Mouse (Mus musculus): ENCODE data around the gene Itpr1. TPM values are rescaled to one million over a fixed set of nuclear protein-coding genes. Genes with fewer than 3 reads are reported as not detected.

Gene Itpr1
- polyA plus RNA-seq, 1 experiment from 2014 or later, result 4.0 TPM

DNA sequence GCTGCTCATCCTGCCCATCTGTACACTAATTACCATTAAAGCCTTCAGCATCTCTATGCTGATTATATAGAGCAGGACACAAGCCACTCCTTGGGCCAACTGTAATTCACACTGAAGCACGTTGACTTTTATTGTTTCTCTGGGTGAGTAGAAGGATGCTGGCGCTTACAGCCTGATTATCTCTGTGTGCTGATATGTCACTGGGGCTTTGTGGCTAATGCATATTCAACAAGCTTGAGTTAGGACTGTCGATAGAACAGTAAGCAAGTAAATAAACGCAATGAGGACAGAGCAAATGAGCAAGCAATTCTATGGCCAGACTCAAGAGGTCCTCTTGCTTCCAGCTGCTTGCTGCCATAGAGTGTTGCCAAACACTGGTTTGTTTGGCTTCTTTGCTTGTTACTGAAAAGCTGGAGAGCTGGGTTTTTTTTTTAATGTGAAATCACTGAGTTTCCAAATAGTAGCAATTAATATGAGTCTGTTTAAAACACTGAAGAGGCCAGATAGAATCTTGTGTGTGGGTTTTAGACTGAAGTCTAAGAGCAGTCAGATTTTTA lies 103.5 kb downstream of the Itpr1 start:
- H3K27me3 ChIP-seq (ENCODE audit: control insufficient read depth, insufficient read depth, low read length), result no peaks in the 10 kb centered on the region
- DNase-seq (ENCODE audit: low spot score) (no peak), ATAC-seq (ENCODE audit: low FRiP score, low TSS enrichment) (no peak)
- no peaks in the 10 kb centered on the region for H3K9me3 ChIP-seq (ENCODE audit: control insufficient read depth, low read length)
- no peak overlapping the region for H3K4me2 ChIP-seq (replicated peaks; ENCODE audit: low read depth)
- H3K27ac ChIP-seq (replicated peaks), result no peak overlapping the region
- TF ChIP-seq EP300 (optimal IDR thresholded peaks at IDR 0.05) (no peak), CTCF (IDR thresholded peaks at IDR 0.05; ENCODE audit: low read depth) (peak; percentile 27; the same call in 1 of the 2 replicates)
- H3K36me3 ChIP-seq (ENCODE audit: control insufficient read depth, insufficient read depth, low read length), result no peaks in the 10 kb centered on the region
- no peaks in the 10 kb centered on the region for H3K4me1 ChIP-seq (replicated peaks; ENCODE audit: control insufficient read depth, insufficient read depth)
- no peak overlapping the region for H3K9ac ChIP-seq (ENCODE audit: low read length)
- no peak overlapping the region for H3K4me3 ChIP-seq (ENCODE audit: low read depth, low read length)
- 54% methylated on average over 4 of the region's 4 CpGs for WGBS

DNA sequence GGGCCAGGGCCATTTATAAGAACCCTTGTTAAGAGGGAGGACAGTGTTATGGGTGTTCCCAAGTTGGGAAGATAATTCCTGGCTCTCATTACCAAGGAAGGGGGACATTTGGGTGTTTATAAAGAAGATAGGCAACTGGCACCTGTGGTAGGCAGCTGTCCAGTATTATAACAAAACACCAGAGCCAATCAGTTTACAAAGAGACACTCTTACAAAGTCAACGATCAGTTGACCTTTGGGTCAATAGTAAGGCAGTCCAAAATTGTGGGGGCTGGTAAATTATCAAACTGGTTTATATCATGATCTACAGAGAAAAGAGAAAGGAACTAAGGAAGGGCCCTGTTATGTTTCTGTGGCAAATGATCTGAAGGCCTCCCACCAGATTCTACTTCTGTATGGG lies 104.1 kb downstream of the Itpr1 start:
- 60% methylated on average over 1 of the region's 1 CpGs for WGBS
- Histone ChIP-seq H3K9me3 (ENCODE audit: control insufficient read depth, low read length) (no peaks in the 10 kb centered on the region), H3K4me3 (ENCODE audit: low read depth, low read length) (no peak overlapping the region), H3K9ac (ENCODE audit: low read length) (no peak overlapping the region), H3K27ac (replicated peaks) (no peak overlapping the region), H3K27me3 (ENCODE audit: control insufficient read depth, insufficient read depth, low read length) (no peaks in the 10 kb centered on the region), H3K4me1 (replicated peaks; ENCODE audit: control insufficient read depth, insufficient read depth) (no peaks in the 10 kb centered on the region), H3K4me2 (replicated peaks; ENCODE audit: low read depth) (no peak overlapping the region), H3K36me3 (ENCODE audit: control insufficient read depth, insufficient read depth, low read length) (no peaks in the 10 kb centered on the region)
- DNase-seq (ENCODE audit: low spot score) (no peak), ATAC-seq (ENCODE audit: low FRiP score, low TSS enrichment) (no peak)
- TF ChIP-seq EP300 (optimal IDR thresholded peaks at IDR 0.05) (no peak), CTCF (IDR thresholded peaks at IDR 0.05; ENCODE audit: low read depth) (no peak)

DNA sequence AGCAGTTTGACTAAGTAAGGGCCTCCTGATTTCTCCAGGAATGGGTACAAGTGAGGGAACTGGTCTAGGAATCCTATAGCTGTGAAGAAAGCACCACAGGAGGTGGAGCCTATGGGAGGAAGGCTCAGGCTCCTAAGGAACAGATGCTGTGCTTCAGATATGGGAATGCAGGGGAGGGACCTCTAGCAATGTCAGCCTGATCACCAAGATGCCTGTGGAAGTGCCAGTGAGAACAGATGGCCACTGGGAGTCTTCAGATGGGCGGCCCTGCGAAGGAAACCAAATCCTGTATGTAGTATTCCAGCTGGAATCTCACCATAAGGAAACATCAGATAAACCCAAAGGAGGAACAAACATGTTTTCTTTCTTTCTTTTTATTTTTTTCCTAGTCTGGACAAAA lies 108.8 kb downstream of the Itpr1 start:
- no peak overlapping the region for H3K4me3 ChIP-seq (ENCODE audit: low read depth, low read length)
- no peaks in the 10 kb centered on the region for H3K36me3 ChIP-seq (ENCODE audit: control insufficient read depth, insufficient read depth, low read length)
- TF ChIP-seq CTCF (IDR thresholded peaks at IDR 0.05; ENCODE audit: low read depth), result no peak
- no peak for TF ChIP-seq EP300 (optimal IDR thresholded peaks at IDR 0.05)
- H3K4me2 ChIP-seq (replicated peaks; ENCODE audit: low read depth), result no peak overlapping the region
- ATAC-seq (ENCODE audit: low FRiP score, low TSS enrichment) (no peak), DNase-seq (ENCODE audit: low spot score) (no peak)
- no peak overlapping the region for H3K27ac ChIP-seq (replicated peaks)
- no peaks in the 10 kb centered on the region for H3K4me1 ChIP-seq (replicated peaks; ENCODE audit: control insufficient read depth, insufficient read depth)
- H3K9ac ChIP-seq (ENCODE audit: low read length), result no peak overlapping the region
- WGBS, result 50% methylated on average over 2 of the region's 2 CpGs
- H3K9me3 ChIP-seq (ENCODE audit: control insufficient read depth, low read length), result no peaks in the 10 kb centered on the region
- no peaks in the 10 kb centered on the region for H3K27me3 ChIP-seq (ENCODE audit: control insufficient read depth, insufficient read depth, low read length)

DNA sequence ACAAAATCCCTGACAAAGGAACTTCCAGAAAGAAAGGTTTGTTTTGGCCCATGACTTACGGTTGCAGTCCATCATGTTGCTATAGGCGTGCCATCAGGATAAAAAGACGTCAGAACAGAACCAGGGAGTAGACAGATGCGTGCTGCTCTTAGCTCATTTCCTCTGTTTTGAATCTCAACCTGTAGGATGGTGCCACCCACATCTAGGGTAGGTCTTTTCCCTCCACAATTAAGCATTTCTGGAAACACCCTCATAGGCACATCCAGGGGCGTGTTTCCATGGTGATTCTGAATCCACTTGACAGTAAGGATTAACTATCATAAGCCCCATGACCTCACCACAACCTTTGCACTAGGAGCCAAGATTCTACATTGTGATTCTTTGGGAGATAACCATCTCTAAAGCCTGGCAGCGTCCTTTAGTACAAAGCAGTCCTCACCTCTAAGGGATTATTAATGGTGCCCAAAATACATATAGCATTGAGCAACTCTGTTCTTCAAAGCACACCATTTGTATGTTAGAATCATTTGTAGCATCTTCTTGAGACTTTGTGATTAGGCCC lies 111.6 kb downstream of the Itpr1 start:
- no peaks in the 10 kb centered on the region for H3K36me3 ChIP-seq (ENCODE audit: control insufficient read depth, insufficient read depth, low read length)
- ATAC-seq (ENCODE audit: low FRiP score, low TSS enrichment) (no peak), DNase-seq (ENCODE audit: low spot score) (no peak)
- H3K4me2 ChIP-seq (replicated peaks; ENCODE audit: low read depth), result no peak overlapping the region
- H3K4me1 ChIP-seq (replicated peaks; ENCODE audit: control insufficient read depth, insufficient read depth), result no peaks in the 10 kb centered on the region
- H3K9me3 ChIP-seq (ENCODE audit: control insufficient read depth, low read length), result no peaks in the 10 kb centered on the region
- no peak overlapping the region for H3K4me3 ChIP-seq (ENCODE audit: low read depth, low read length)
- no peaks in the 10 kb centered on the region for H3K27me3 ChIP-seq (ENCODE audit: control insufficient read depth, insufficient read depth, low read length)
- no peak overlapping the region for H3K9ac ChIP-seq (ENCODE audit: low read length)
- TF ChIP-seq EP300 (optimal IDR thresholded peaks at IDR 0.05), result no peak
- no peak for TF ChIP-seq CTCF (IDR thresholded peaks at IDR 0.05; ENCODE audit: low read depth)
- no peak overlapping the region for H3K27ac ChIP-seq (replicated peaks)
- WGBS, result 74% methylated on average over 6 of the region's 6 CpGs

DNA sequence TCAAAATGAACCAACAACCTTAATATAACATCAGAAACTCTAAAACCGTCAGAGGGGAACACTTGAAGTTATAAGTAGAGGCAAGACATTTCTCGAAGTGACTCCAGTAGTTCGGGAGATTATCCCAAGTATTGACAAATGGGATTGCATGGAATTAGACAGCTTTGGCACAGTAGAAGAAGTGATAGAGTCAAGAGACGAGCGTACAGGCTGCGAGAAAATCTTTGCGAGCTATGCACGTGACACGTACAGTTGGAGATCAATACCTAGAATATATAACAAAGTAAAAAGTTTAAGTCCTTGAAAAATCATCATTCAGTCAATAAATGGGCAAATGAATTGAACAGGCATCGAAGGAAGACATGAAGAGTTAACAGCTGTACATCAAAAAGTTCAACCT lies 112.5 kb downstream of the Itpr1 start:
- H3K27me3 ChIP-seq (ENCODE audit: control insufficient read depth, insufficient read depth, low read length), result no peaks in the 10 kb centered on the region
- WGBS, result 91% methylated on average over 10 of the region's 10 CpGs
- H3K9ac ChIP-seq (ENCODE audit: low read length), result no peak overlapping the region
- H3K4me1 ChIP-seq (replicated peaks; ENCODE audit: control insufficient read depth, insufficient read depth), result no peaks in the 10 kb centered on the region
- DNase-seq (ENCODE audit: low spot score) (no peak), ATAC-seq (ENCODE audit: low FRiP score, low TSS enrichment) (no peak)
- no peaks in the 10 kb centered on the region for H3K36me3 ChIP-seq (ENCODE audit: control insufficient read depth, insufficient read depth, low read length)
- H3K9me3 ChIP-seq (ENCODE audit: control insufficient read depth, low read length), result no peaks in the 10 kb centered on the region
- no peak for TF ChIP-seq CTCF (IDR thresholded peaks at IDR 0.05; ENCODE audit: low read depth)
- no peak for TF ChIP-seq EP300 (optimal IDR thresholded peaks at IDR 0.05)
- no peak overlapping the region for H3K27ac ChIP-seq (replicated peaks)
- no peak overlapping the region for H3K4me3 ChIP-seq (ENCODE audit: low read depth, low read length)
- no peak overlapping the region for H3K4me2 ChIP-seq (replicated peaks; ENCODE audit: low read depth)

DNA sequence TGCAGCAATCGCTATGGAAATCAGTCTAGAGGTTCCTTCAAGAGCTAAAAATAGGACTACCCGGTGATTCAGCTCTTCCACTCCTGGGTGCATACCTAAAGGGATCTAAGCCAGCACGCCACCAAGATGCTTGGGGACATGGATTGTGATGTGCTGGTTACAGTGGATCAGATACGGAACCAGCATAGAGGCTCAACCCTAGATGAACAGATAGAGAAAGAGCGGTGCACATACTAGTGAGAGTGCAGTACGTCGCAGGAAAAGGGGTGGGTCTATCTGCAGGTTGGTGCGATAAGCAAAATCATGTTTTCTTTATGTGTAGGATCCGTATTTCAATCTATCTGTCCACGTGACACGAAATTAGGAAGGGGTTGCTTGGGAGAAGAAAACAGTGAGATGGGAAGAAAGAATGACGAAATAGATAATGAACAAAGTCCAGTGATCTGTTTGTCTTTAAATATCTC lies 113.1 kb downstream of the Itpr1 start:
- Histone ChIP-seq H3K9ac (ENCODE audit: low read length) (no peak overlapping the region), H3K27me3 (ENCODE audit: control insufficient read depth, insufficient read depth, low read length) (no peaks in the 10 kb centered on the region), H3K4me3 (ENCODE audit: low read depth, low read length) (no peak overlapping the region), H3K27ac (replicated peaks) (no peak overlapping the region), H3K4me1 (replicated peaks; ENCODE audit: control insufficient read depth, insufficient read depth) (no peaks in the 10 kb centered on the region), H3K36me3 (ENCODE audit: control insufficient read depth, insufficient read depth, low read length) (no peaks in the 10 kb centered on the region), H3K9me3 (ENCODE audit: control insufficient read depth, low read length) (no peaks in the 10 kb centered on the region), H3K4me2 (replicated peaks; ENCODE audit: low read depth) (no peak overlapping the region)
- no peak for TF ChIP-seq CTCF (IDR thresholded peaks at IDR 0.05; ENCODE audit: low read depth)
- DNase-seq (ENCODE audit: low spot score), result no peak
- 86% methylated on average over 12 of the region's 12 CpGs for WGBS
- no peak for ATAC-seq (ENCODE audit: low FRiP score, low TSS enrichment)
